Comparison of ENCODE assay signal across 8 mouse cellular contexts in genomic region chrX:74269736-74270061, GRCm38 (mm10). TPM values are rescaled to one million over a fixed set of nuclear protein-coding genes. Genes with fewer than 3 reads are reported as not detected.
DNase-seq lines count a peak whose midpoint lies in the region; ATAC-seq and TF ChIP-seq lines count a peak whose summit lies in the region.

No protein-coding gene starts in this region.

- H3K4me2 ChIP-seq in embryonic facial prominence, embryonic 13.5 days: peak overlapping the region; percentile 55
- peak overlapping the region; percentile 55 for H3K4me2 ChIP-seq in intestine, embryonic 16.5 days (ENCODE audit: low read depth, low read length)

- WGBS in embryonic facial prominence, embryonic 13.5 days: 31% methylated on average over 3 of the region's 3 CpGs
- WGBS in intestine, embryonic 16.5 days: 31% methylated on average over 3 of the region's 3 CpGs

- ATAC-seq in embryonic facial prominence, embryonic 13.5 days (ENCODE audit: insufficient number of reproducible peaks, insufficient read depth, low FRiP score, low TSS enrichment, low read depth): no peak
- ATAC-seq in intestine, embryonic 16.5 days: peak; percentile 61

- H3K36me3 ChIP-seq in embryonic facial prominence, embryonic 13.5 days: peaks cover 8% of the 10 kb centered on the region
- H3K36me3 ChIP-seq in intestine, embryonic 16.5 days (ENCODE audit: control insufficient read depth, insufficient read depth, low read length): no peaks in the 10 kb centered on the region

- no peaks in the 10 kb centered on the region for H3K9me3 ChIP-seq in embryonic facial prominence, embryonic 13.5 days
- H3K9me3 ChIP-seq in intestine, embryonic 16.5 days (ENCODE audit: control insufficient read depth, low read length): no peaks in the 10 kb centered on the region

- peak overlapping the region; percentile 64; the same call in 1 of the 2 replicates for H3K9ac ChIP-seq in embryonic facial prominence, embryonic 13.5 days
- peak overlapping the region; percentile 59 for H3K9ac ChIP-seq in intestine, embryonic 16.5 days (ENCODE audit: low read depth, low read length)

- no peak for TF ChIP-seq CTCF in layer of hippocampus, adult 2 months (conservative IDR thresholded peaks at IDR 0.05)

- no peaks in the 10 kb centered on the region for H3K27me3 ChIP-seq in embryonic facial prominence, embryonic 13.5 days
- no peaks in the 10 kb centered on the region for H3K27me3 ChIP-seq in intestine, embryonic 16.5 days (replicated peaks; ENCODE audit: control insufficient read depth, insufficient read depth, low read length)

- H3K27ac ChIP-seq in layer of hippocampus, adult 2 months: peak overlapping the region; percentile 99
- H3K27ac ChIP-seq in embryonic facial prominence, embryonic 13.5 days: peak overlapping the region; percentile 97
- H3K27ac ChIP-seq in intestine, embryonic 16.5 days (ENCODE audit: low read length): peak overlapping the region; percentile 93

- peak overlapping the region; percentile 63 for H3K4me3 ChIP-seq in layer of hippocampus, adult 2 months
- H3K4me3 ChIP-seq in embryonic facial prominence, embryonic 13.5 days: peak overlapping the region; percentile 57
- H3K4me3 ChIP-seq in intestine, embryonic 16.5 days (ENCODE audit: low read length): peak overlapping the region; percentile 40

- DNase-seq in layer of hippocampus, adult 2 months (ENCODE audit: low spot score in 2 of 2): no peak
- no peak for DNase-seq in layer of hippocampus, postnatal 14 days (ENCODE audit: low spot score in 2 of 2)
- DNase-seq in neural tube, embryonic 10.5 days (ENCODE audit: extremely low spot score, low spot score): peak; percentile 21
- no peak for DNase-seq in thymus, postnatal 0 days (ENCODE audit: low spot score)
- DNase-seq in spleen, postnatal 14 days (ENCODE audit: low spot score in 2 of 2): no peak
- DNase-seq in adrenal gland, adult (ENCODE audit: inconsistent age in 2 of 2, low spot score in 1 of 2): no peak

- H3K4me1 ChIP-seq in embryonic facial prominence, embryonic 13.5 days: peaks cover 6% of the 10 kb centered on the region; the same call in 1 of the 2 replicates
- H3K4me1 ChIP-seq in intestine, embryonic 16.5 days (ENCODE audit: control insufficient read depth, insufficient read depth, low read length): no peaks in the 10 kb centered on the region

RNA-seq across cellular contexts. Expression of gene Rpl10, which starts 0.9 kb away (rescaled TPM):
- 100 to 1,000 TPM; 137 to 175 TPM for total RNA-seq in layer of hippocampus, adult 2 months (2021)
- 100 to 1,000 TPM; 156 to 173 TPM for total RNA-seq in layer of hippocampus, postnatal 14 days (2021)
- 776 and 892 TPM in 2 replicates for polyA plus RNA-seq in embryonic facial prominence, embryonic 13.5 days (2015; fragmentation: Nextera tagmentation; extraction: Ambion mirVana)
- polyA plus RNA-seq in intestine, embryonic 16.5 days (2015; fragmentation: Nextera tagmentation; extraction: Ambion mirVana): 822 and 863 TPM in 2 replicates
- polyA plus RNA-seq in thymus, postnatal 0 days (2015; fragmentation: Nextera tagmentation; extraction: Ambion mirVana): 838 and 891 TPM in 2 replicates

RNA-seq across cellular contexts. Expression of gene Taz, which starts 12.0 kb away (rescaled TPM):
- 10 to 100 TPM; 61.4 to 71.4 TPM for total RNA-seq in layer of hippocampus, adult 2 months (2021)
- 10 to 100 TPM; 47.9 to 67.4 TPM for total RNA-seq in layer of hippocampus, postnatal 14 days (2021)
- polyA plus RNA-seq in embryonic facial prominence, embryonic 13.5 days (2015; fragmentation: Nextera tagmentation; extraction: Ambion mirVana): 92.8 and 94.8 TPM in 2 replicates
- polyA plus RNA-seq in intestine, embryonic 16.5 days (2015; fragmentation: Nextera tagmentation; extraction: Ambion mirVana): 85.3 and 91.1 TPM in 2 replicates
- polyA plus RNA-seq in thymus, postnatal 0 days (2015; fragmentation: Nextera tagmentation; extraction: Ambion mirVana): 66.0 and 71.6 TPM in 2 replicates

RNA-seq across cellular contexts. Expression of gene Dnase1l1, which starts 12.4 kb away (rescaled TPM):
- 1 to 10 TPM; 1.6 to 2.1 TPM for total RNA-seq in layer of hippocampus, adult 2 months (2021)
- 1 to 10 TPM; 2.0 to 2.2 TPM for total RNA-seq in layer of hippocampus, postnatal 14 days (2021)
- polyA plus RNA-seq in embryonic facial prominence, embryonic 13.5 days (2015; fragmentation: Nextera tagmentation; extraction: Ambion mirVana): 11.3 and 14.9 TPM in 2 replicates
- 12.4 and 14.5 TPM in 2 replicates for polyA plus RNA-seq in intestine, embryonic 16.5 days (2015; fragmentation: Nextera tagmentation; extraction: Ambion mirVana)
- 8.1 and 9.0 TPM in 2 replicates for polyA plus RNA-seq in thymus, postnatal 0 days (2015; fragmentation: Nextera tagmentation; extraction: Ambion mirVana)

RNA-seq across cellular contexts. Expression of gene Emd, which starts 15.2 kb away (rescaled TPM):
- total RNA-seq in layer of hippocampus, adult 2 months (2021): 10 to 100 TPM; 31.8 to 39.5 TPM
- total RNA-seq in layer of hippocampus, postnatal 14 days (2021): 10 to 100 TPM; 37.9 to 39.3 TPM
- 28.9 and 31.6 TPM in 2 replicates for polyA plus RNA-seq in embryonic facial prominence, embryonic 13.5 days (2015; fragmentation: Nextera tagmentation; extraction: Ambion mirVana)
- polyA plus RNA-seq in intestine, embryonic 16.5 days (2015; fragmentation: Nextera tagmentation; extraction: Ambion mirVana): 18.3 and 22.5 TPM in 2 replicates
- 19.6 and 22.5 TPM in 2 replicates for polyA plus RNA-seq in thymus, postnatal 0 days (2015; fragmentation: Nextera tagmentation; extraction: Ambion mirVana)

RNA-seq across cellular contexts. Expression of gene Flna, which starts 20.1 kb away (rescaled TPM):
- total RNA-seq in layer of hippocampus, adult 2 months (2021): 10 to 100 TPM; 77.1 to 78.0 TPM
- total RNA-seq in layer of hippocampus, postnatal 14 days (2021): 100 to 1,000 TPM; 133 to 154 TPM
- 289 and 307 TPM in 2 replicates for polyA plus RNA-seq in embryonic facial prominence, embryonic 13.5 days (2015; fragmentation: Nextera tagmentation; extraction: Ambion mirVana)
- 240 and 269 TPM in 2 replicates for polyA plus RNA-seq in intestine, embryonic 16.5 days (2015; fragmentation: Nextera tagmentation; extraction: Ambion mirVana)
- 108 and 110 TPM in 2 replicates for polyA plus RNA-seq in thymus, postnatal 0 days (2015; fragmentation: Nextera tagmentation; extraction: Ambion mirVana)
